Mouse (Mus musculus) cerebellum, adult 9-11 months (tissue): ENCODE measurements around the gene Ttll8.
A peak's percentile ranks its signal among the peaks of the same experiment; 100 is the strongest.

ENCODE experiments used
- DNase-seq: peaks from one replicate; pipeline ENCODE4 v3.0.0; 2022

Ttll8 gene

GRCm38 (mm10) chr15:88859206-88859970 lies 94.8 kb downstream of the Ttll8 start:
- peak; percentile 58 for DNase-seq

- DNase-seq, result no peak
Measured at GRCm38 (mm10) chr15:88858707-88859106, 95.5 kb downstream of the Ttll8 start.

GRCm38 (mm10) chr15:88858141-88858541 lies 96.1 kb downstream of the Ttll8 start:
- DNase-seq, result peak; percentile 84

- peak; percentile 41 for DNase-seq
Measured at GRCm38 (mm10) chr15:88857361-88857760, 96.9 kb downstream of the Ttll8 start.

- peak; percentile 42 for DNase-seq
Measured at GRCm38 (mm10) chr15:88856613-88857012, 97.6 kb downstream of the Ttll8 start.

- DNase-seq, result peak; percentile 59
Measured at GRCm38 (mm10) chr15:88855896-88856417, 98.3 kb downstream of the Ttll8 start.

GRCm38 (mm10) chr15:88854969-88855830 lies 99.0 kb downstream of the Ttll8 start:
- peak; percentile 59 for DNase-seq

- DNase-seq, result peak; percentile 73
Measured at GRCm38 (mm10) chr15:88854119-88854968, 99.9 kb downstream of the Ttll8 start.

GRCm38 (mm10) chr15:88853106-88853505 lies 101.1 kb downstream of the Ttll8 start:
- peak; percentile 55 for DNase-seq

- DNase-seq, result peak; percentile 63
Measured at GRCm38 (mm10) chr15:88851507-88852149, 102.6 kb downstream of the Ttll8 start.

GRCm38 (mm10) chr15:88851076-88851475 lies 103.1 kb downstream of the Ttll8 start:
- DNase-seq, result no peak

- peak; percentile 92 for DNase-seq
Measured at GRCm38 (mm10) chr15:88850146-88850826, 103.9 kb downstream of the Ttll8 start.

GRCm38 (mm10) chr15:88849621-88850020 lies 104.6 kb downstream of the Ttll8 start:
- no peak for DNase-seq

GRCm38 (mm10) chr15:88848661-88849060 lies 105.6 kb downstream of the Ttll8 start:
- DNase-seq, result no peak

- DNase-seq, result no peak
Measured at GRCm38 (mm10) chr15:88844966-88845365, 109.3 kb downstream of the Ttll8 start.

- DNase-seq, result no peak
Measured at GRCm38 (mm10) chr15:88843486-88844097, 110.6 kb downstream of the Ttll8 start.

- peak; percentile 54 for DNase-seq
Measured at GRCm38 (mm10) chr15:88842300-88842673, 111.9 kb downstream of the Ttll8 start.

GRCm38 (mm10) chr15:88841580-88842299 lies 112.5 kb downstream of the Ttll8 start:
- DNase-seq, result peak; percentile 93

GRCm38 (mm10) chr15:88841160-88841559 lies 113.1 kb downstream of the Ttll8 start:
- DNase-seq, result no peak
